Mouse (Mus musculus) thymus, postnatal 10 days (tissue): ENCODE measurements around the gene Rgs6.
A peak's percentile ranks its signal among the peaks of the same experiment; 100 is the strongest.

ENCODE experiments used
- DNase-seq, 2 experiments: peaks; one replicate each; pipeline ENCODE4 v3.0.0; 2021; ENCODE audit warnings: low spot score in 2 of 2

Rgs6 gene

GRCm38 (mm10) chr12:82647876-82648275 is 59.8 kb downstream of the Rgs6 start:
- no peak for DNase-seq

- DNase-seq: no peak
Measured at GRCm38 (mm10) chr12:82649991-82650390, 61.9 kb downstream of the Rgs6 start.

GRCm38 (mm10) chr12:82664598-82664997 is 76.5 kb downstream of the Rgs6 start:
- DNase-seq: no peak

GRCm38 (mm10) chr12:82667441-82667840 is 79.3 kb downstream of the Rgs6 start:
- no peak for DNase-seq

GRCm38 (mm10) chr12:82670201-82670737 is 82.2 kb downstream of the Rgs6 start:
- no peak for DNase-seq

GRCm38 (mm10) chr12:82671591-82671990 is 83.5 kb downstream of the Rgs6 start:
- no peak for DNase-seq

- DNase-seq: no peak
Measured at GRCm38 (mm10) chr12:82675137-82675536, 87.0 kb downstream of the Rgs6 start.

- no peak for DNase-seq
Measured at GRCm38 (mm10) chr12:82687015-82687414, 98.9 kb downstream of the Rgs6 start.

GRCm38 (mm10) chr12:82698886-82699527 is 110.9 kb downstream of the Rgs6 start:
- no peak for DNase-seq

- no peak for DNase-seq
Measured at GRCm38 (mm10) chr12:82699528-82699905, 111.4 kb downstream of the Rgs6 start.

- no peak for DNase-seq
Measured at GRCm38 (mm10) chr12:82700241-82700640, 112.1 kb downstream of the Rgs6 start.

- peak in 1 of 2 experiments; percentile 12 for DNase-seq
Measured at GRCm38 (mm10) chr12:82700840-82701239, 112.7 kb downstream of the Rgs6 start.

- no peak for DNase-seq
Measured at GRCm38 (mm10) chr12:82701359-82701758, 113.3 kb downstream of the Rgs6 start.

GRCm38 (mm10) chr12:82710376-82710775 is 122.3 kb downstream of the Rgs6 start:
- DNase-seq: no peak

- no peak for DNase-seq
Measured at GRCm38 (mm10) chr12:82714284-82714683, 126.2 kb downstream of the Rgs6 start.

- no peak for DNase-seq
Measured at GRCm38 (mm10) chr12:82723017-82723540, 135.0 kb downstream of the Rgs6 start.

GRCm38 (mm10) chr12:82726255-82726654 is 138.2 kb downstream of the Rgs6 start:
- no peak for DNase-seq

GRCm38 (mm10) chr12:82731587-82731986 is 143.5 kb downstream of the Rgs6 start:
- no peak for DNase-seq

- no peak for DNase-seq
Measured at GRCm38 (mm10) chr12:82742955-82743354, 154.9 kb downstream of the Rgs6 start.

- DNase-seq: no peak
Measured at GRCm38 (mm10) chr12:82744026-82744425, 155.9 kb downstream of the Rgs6 start.

- DNase-seq: no peak
Measured at GRCm38 (mm10) chr12:82744826-82745225, 156.7 kb downstream of the Rgs6 start.

- no peak for DNase-seq
Measured at GRCm38 (mm10) chr12:82747099-82747498, 159.0 kb downstream of the Rgs6 start.

GRCm38 (mm10) chr12:82751846-82752245 is 163.8 kb downstream of the Rgs6 start:
- DNase-seq: no peak

- no peak for DNase-seq
Measured at GRCm38 (mm10) chr12:82754501-82754900, 166.4 kb downstream of the Rgs6 start.
